Mouse (Mus musculus): ENCODE data around the gene Apol11b.
"Not testable (repeated sequence)": the region's sequence is repeated elsewhere in the genome, so short reads cannot be mapped to it uniquely, and the experiment has no call there.

- not testable (repeated sequence) for TF ChIP-seq POLR2A (IDR thresholded peaks at IDR 0.05; ENCODE audit: low read depth, low read length); CTCF (IDR thresholded peaks at IDR 0.05; ENCODE audit: extremely low read depth, insufficient read depth, insufficient read length, insufficient replicate concordance)
These were observed 16.7 kb upstream of the Apol11b start for GRCm38 (mm10) chr15:77659773-77660172.
